Mouse (Mus musculus): ENCODE measurements around the gene Fah. TPM values are rescaled to one million over a fixed set of nuclear protein-coding genes. Genes with fewer than 3 reads are reported as not detected.

Gene Fah
- polyA plus RNA-seq (2015; fragmentation: Nextera tagmentation; extraction: Ambion mirVana): 5.9 and 6.0 TPM in 2 replicates

- 0 out of 2 replicates have a peak, but pooled peaks have one; percentile 40 for ATAC-seq (ENCODE audit: insufficient number of reproducible peaks, low FRiP score, low TSS enrichment, low read depth)
Observed at GRCm38 (mm10) chr7:84606293-84606749, at the start of gene Fah. Gene Fah, minus strand, starts transcription at chr7:84606722.

GRCm38 (mm10) chr7:84652740-84653139 lies 46.2 kb upstream of the Fah start:
- Histone ChIP-seq H3K9ac (no peak overlapping the region), H3K27me3 (no peaks in the 10 kb centered on the region), H3K9me3 (no peaks in the 10 kb centered on the region), H3K27ac (no peak overlapping the region), H3K4me2 (no peak overlapping the region), H3K36me3 (no peaks in the 10 kb centered on the region), H3K4me3 (no peak overlapping the region), H3K4me1 (no peaks in the 10 kb centered on the region)
- ATAC-seq (ENCODE audit: insufficient number of reproducible peaks, low FRiP score, low TSS enrichment, low read depth): no peak
- 80% methylated on average over 2 of the region's 2 CpGs for WGBS

More at GRCm38 (mm10) chr7:84606293-84606749, at the start of gene Fah:
- Histone ChIP-seq H3K4me3 (peak within 1 kb of the TSS; percentile 54), H3K9me3 (no peaks in the 10 kb centered on the region), H3K27me3 (no peaks in the 10 kb centered on the region), H3K27ac (no peak within 1 kb of the TSS), H3K4me1 (peaks cover 7% of the 10 kb centered on the region; the same call in 1 of the 2 replicates), H3K4me2 (peak within 1 kb of the TSS; percentile 92), H3K9ac (peak within 1 kb of the TSS; percentile 42; the same call in 1 of the 2 replicates), H3K36me3 (no peaks in the 10 kb centered on the region)
- WGBS: 1% methylated on average over 10 of the region's 10 CpGs

GRCm38 (mm10) chr7:84651987-84652321 lies 45.4 kb upstream of the Fah start:
- Histone ChIP-seq H3K27ac (no peak overlapping the region), H3K27me3 (no peaks in the 10 kb centered on the region), H3K36me3 (no peaks in the 10 kb centered on the region), H3K4me2 (no peak overlapping the region), H3K9me3 (no peaks in the 10 kb centered on the region), H3K4me3 (no peak overlapping the region), H3K4me1 (no peaks in the 10 kb centered on the region), H3K9ac (no peak overlapping the region)
- 60% methylated on average over 2 of the region's 2 CpGs for WGBS
- no peak for ATAC-seq (ENCODE audit: insufficient number of reproducible peaks, low FRiP score, low TSS enrichment, low read depth)

GRCm38 (mm10) chr7:84651303-84651986 lies 44.9 kb upstream of the Fah start:
- Histone ChIP-seq H3K4me1 (no peaks in the 10 kb centered on the region), H3K27ac (no peak overlapping the region), H3K4me2 (no peak overlapping the region), H3K36me3 (no peaks in the 10 kb centered on the region), H3K9me3 (no peaks in the 10 kb centered on the region), H3K9ac (no peak overlapping the region), H3K27me3 (no peaks in the 10 kb centered on the region), H3K4me3 (no peak overlapping the region)
- ATAC-seq (ENCODE audit: insufficient number of reproducible peaks, low FRiP score, low TSS enrichment, low read depth): no peak
- 91% methylated on average over 4 of the region's 4 CpGs for WGBS

GRCm38 (mm10) chr7:84649016-84649415 lies 42.5 kb upstream of the Fah start:
- Histone ChIP-seq H3K36me3 (no peaks in the 10 kb centered on the region), H3K27me3 (no peaks in the 10 kb centered on the region), H3K27ac (no peak overlapping the region), H3K4me3 (no peak overlapping the region), H3K4me2 (no peak overlapping the region), H3K4me1 (no peaks in the 10 kb centered on the region), H3K9me3 (no peaks in the 10 kb centered on the region), H3K9ac (no peak overlapping the region)
- 89% methylated on average over 2 of the region's 2 CpGs for WGBS
- ATAC-seq (ENCODE audit: insufficient number of reproducible peaks, low FRiP score, low TSS enrichment, low read depth): no peak

GRCm38 (mm10) chr7:84646256-84646655 lies 39.7 kb upstream of the Fah start:
- H3K4me3 ChIP-seq: no peak overlapping the region
- H3K9me3 ChIP-seq: no peaks in the 10 kb centered on the region
- no peak overlapping the region for H3K27ac ChIP-seq
- no peak for ATAC-seq (ENCODE audit: insufficient number of reproducible peaks, low FRiP score, low TSS enrichment, low read depth)
- H3K36me3 ChIP-seq: no peaks in the 10 kb centered on the region
- no peaks in the 10 kb centered on the region for H3K27me3 ChIP-seq
- 58% methylated on average over 1 of the region's 1 CpGs for WGBS
- no peak overlapping the region for H3K4me2 ChIP-seq
- H3K4me1 ChIP-seq: no peaks in the 10 kb centered on the region
- no peak overlapping the region for H3K9ac ChIP-seq

- Histone ChIP-seq H3K4me3 (no peak overlapping the region), H3K27me3 (no peaks in the 10 kb centered on the region), H3K4me2 (no peak overlapping the region), H3K9ac (no peak overlapping the region), H3K9me3 (no peaks in the 10 kb centered on the region), H3K27ac (no peak overlapping the region), H3K36me3 (no peaks in the 10 kb centered on the region), H3K4me1 (no peaks in the 10 kb centered on the region)
- ATAC-seq (ENCODE audit: insufficient number of reproducible peaks, low FRiP score, low TSS enrichment, low read depth): no peak
- WGBS: 91% methylated on average over 6 of the region's 6 CpGs
Observed at GRCm38 (mm10) chr7:84643270-84643998, 36.9 kb upstream of the Fah start.

- 58% methylated on average over 6 of the region's 6 CpGs for WGBS
- no peaks in the 10 kb centered on the region for H3K9me3 ChIP-seq
- H3K9ac ChIP-seq: no peak overlapping the region
- H3K36me3 ChIP-seq: no peaks in the 10 kb centered on the region
- no peak for ATAC-seq (ENCODE audit: insufficient number of reproducible peaks, low FRiP score, low TSS enrichment, low read depth)
- no peak overlapping the region for H3K27ac ChIP-seq
- H3K4me1 ChIP-seq: no peaks in the 10 kb centered on the region
- no peak overlapping the region for H3K4me2 ChIP-seq
- H3K27me3 ChIP-seq: no peaks in the 10 kb centered on the region
- H3K4me3 ChIP-seq: no peak overlapping the region
Observed at GRCm38 (mm10) chr7:84642159-84642928, 35.8 kb upstream of the Fah start.

GRCm38 (mm10) chr7:84636939-84637338 lies 30.4 kb upstream of the Fah start:
- Histone ChIP-seq H3K4me2 (no peak overlapping the region), H3K9ac (no peak overlapping the region), H3K4me3 (no peak overlapping the region), H3K36me3 (peaks cover 11% of the 10 kb centered on the region), H3K27ac (no peak overlapping the region), H3K27me3 (no peaks in the 10 kb centered on the region), H3K4me1 (no peaks in the 10 kb centered on the region), H3K9me3 (no peaks in the 10 kb centered on the region)
- ATAC-seq (ENCODE audit: insufficient number of reproducible peaks, low FRiP score, low TSS enrichment, low read depth): no peak

GRCm38 (mm10) chr7:84631878-84632277 lies 25.4 kb upstream of the Fah start:
- Histone ChIP-seq H3K27ac (no peak overlapping the region), H3K9ac (no peak overlapping the region), H3K4me3 (no peak overlapping the region), H3K4me2 (no peak overlapping the region), H3K36me3 (peaks cover 27% of the 10 kb centered on the region), H3K4me1 (no peaks in the 10 kb centered on the region), H3K27me3 (no peaks in the 10 kb centered on the region), H3K9me3 (no peaks in the 10 kb centered on the region)
- ATAC-seq (ENCODE audit: insufficient number of reproducible peaks, low FRiP score, low TSS enrichment, low read depth): no peak
- 85% methylated on average over 3 of the region's 3 CpGs for WGBS

GRCm38 (mm10) chr7:84623718-84624117 lies 17.2 kb upstream of the Fah start:
- Histone ChIP-seq H3K4me3 (no peak overlapping the region), H3K4me2 (no peak overlapping the region), H3K9me3 (no peaks in the 10 kb centered on the region), H3K4me1 (no peaks in the 10 kb centered on the region), H3K27me3 (no peaks in the 10 kb centered on the region), H3K36me3 (peaks cover 23% of the 10 kb centered on the region), H3K27ac (no peak overlapping the region), H3K9ac (no peak overlapping the region)
- ATAC-seq (ENCODE audit: insufficient number of reproducible peaks, low FRiP score, low TSS enrichment, low read depth): no peak
- WGBS: 98% methylated on average over 4 of the region's 4 CpGs

- no peak overlapping the region for H3K27ac ChIP-seq
- H3K27me3 ChIP-seq: no peaks in the 10 kb centered on the region
- H3K9ac ChIP-seq: no peak overlapping the region
- H3K36me3 ChIP-seq: peaks cover 35% of the 10 kb centered on the region
- no peak overlapping the region for H3K4me2 ChIP-seq
- 90% methylated on average over 3 of the region's 3 CpGs for WGBS
- H3K4me1 ChIP-seq: no peaks in the 10 kb centered on the region
- ATAC-seq (ENCODE audit: insufficient number of reproducible peaks, low FRiP score, low TSS enrichment, low read depth): no peak
- H3K9me3 ChIP-seq: no peaks in the 10 kb centered on the region
- no peak overlapping the region for H3K4me3 ChIP-seq
Observed at GRCm38 (mm10) chr7:84620956-84621355, 14.4 kb upstream of the Fah start.
